ENCODE assay signal across 21 mouse cellular contexts in the genomic region with DNA sequence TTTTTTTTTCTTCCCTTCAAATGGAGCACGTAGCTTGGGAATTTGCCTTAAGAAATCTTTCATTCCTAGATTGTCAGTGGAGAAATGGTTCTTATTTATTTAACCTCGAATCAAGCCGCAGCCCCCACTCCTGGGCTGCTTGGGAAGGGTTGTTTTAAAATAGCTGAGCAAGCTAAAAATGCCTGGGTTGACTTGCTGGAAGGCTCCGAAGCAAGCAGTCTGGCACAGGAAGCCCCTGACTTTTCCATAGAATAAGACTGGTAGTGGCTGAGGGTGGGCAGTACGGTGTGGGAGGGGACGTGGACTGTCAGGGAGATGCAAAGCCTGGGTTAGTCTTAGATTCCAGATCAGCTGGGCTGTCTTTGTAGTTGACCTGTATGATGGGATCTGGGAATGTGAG.
A peak's percentile ranks its signal among the peaks of the same experiment; 100 is the strongest.
DNase-seq lines count a peak whose midpoint lies in the region; ATAC-seq and TF ChIP-seq lines count a peak whose summit lies in the region.
"Had no signal": no experiment of that assay in that cellular context is flagged by ENCODE, and none has a peak within 500 bp of the region (broad histone marks: within the 10 kb centered on the region; RNA-seq: fewer than 3 reads in every experiment).

No protein-coding gene starts in this region.

- H3K9ac ChIP-seq in embryonic facial prominence, embryonic 12.5 days = no peak overlapping the region
- H3K9ac ChIP-seq in kidney, postnatal 0 days (ENCODE audit: low read depth, low read length) = no peak overlapping the region
- no peak overlapping the region for H3K9ac ChIP-seq in embryonic facial prominence, embryonic 15.5 days
- H3K9ac ChIP-seq in liver, embryonic 11.5 days (ENCODE audit: low read depth, low read length) = no peak overlapping the region
- H3K9ac ChIP-seq: heart, embryonic 12.5 days; hindbrain, embryonic 15.5 days had no signal

- no peak for TF ChIP-seq POLR2A in kidney, adult 2 months (IDR thresholded peaks at IDR 0.05; ENCODE audit: low read depth, low read length)

- no peak for ATAC-seq in embryonic facial prominence, embryonic 12.5 days (ENCODE audit: insufficient number of reproducible peaks, insufficient read depth, low FRiP score, low TSS enrichment)
- ATAC-seq in kidney, postnatal 0 days (replicated peaks; ENCODE audit: low FRiP score, low read depth) = no peak
- no peak for ATAC-seq in embryonic facial prominence, embryonic 15.5 days (ENCODE audit: insufficient number of reproducible peaks, low FRiP score, low TSS enrichment, low read depth)
- ATAC-seq in liver, embryonic 11.5 days (replicated peaks; ENCODE audit: low FRiP score) = no peak
- ATAC-seq: activated CD4-positive, CD25-positive, alpha-beta regulatory T cell, adult 4 months; CD4-positive, CD25-positive, alpha-beta regulatory T cell, adult 4 months; forebrain, embryonic 14.5 days; Patski had no signal

- peak overlapping the region; percentile 61 for H3K27ac ChIP-seq in embryonic facial prominence, embryonic 12.5 days
- no peak overlapping the region; the same call in 1 of the 2 replicates for H3K27ac ChIP-seq in embryonic facial prominence, embryonic 10.5 days (replicated peaks)
- H3K27ac ChIP-seq in kidney, postnatal 0 days = no peak overlapping the region
- H3K27ac ChIP-seq in kidney, adult 2 months (ENCODE audit: insufficient read depth, low read depth, low read length) = no peak overlapping the region
- H3K27ac ChIP-seq in embryonic facial prominence, embryonic 15.5 days (replicated peaks) = peak overlapping the region; percentile 60; the same call in 1 of the 2 replicates
- no peak overlapping the region for H3K27ac ChIP-seq in liver, embryonic 11.5 days (ENCODE audit: low read depth, low read length)
- H3K27ac ChIP-seq: forebrain, embryonic 10.5 days; gastrocnemius, adult 2 months; hindbrain, embryonic 10.5 days; hindbrain, embryonic 15.5 days had no signal

- H3K4me2 ChIP-seq in embryonic facial prominence, embryonic 12.5 days (replicated peaks) = no peak overlapping the region
- no peak overlapping the region for H3K4me2 ChIP-seq in kidney, postnatal 0 days (ENCODE audit: low read length)
- H3K4me2 ChIP-seq in embryonic facial prominence, embryonic 15.5 days (replicated peaks) = no peak overlapping the region
- H3K4me2 ChIP-seq in liver, embryonic 11.5 days = no peak overlapping the region
- H3K4me2 ChIP-seq: heart, embryonic 12.5 days; hindbrain, embryonic 15.5 days had no signal

- H3K27me3 ChIP-seq in embryonic facial prominence, embryonic 12.5 days = no peaks in the 10 kb centered on the region
- peaks cover 1% of the 10 kb centered on the region; the same call in 1 of the 2 replicates for H3K27me3 ChIP-seq in embryonic facial prominence, embryonic 10.5 days (replicated peaks; ENCODE audit: low read depth, poor library complexity, severe bottlenecking)
- no peaks in the 10 kb centered on the region for H3K27me3 ChIP-seq in kidney, postnatal 0 days (ENCODE audit: insufficient read depth, low read length)
- H3K27me3 ChIP-seq in kidney, adult 2 months (replicated peaks; ENCODE audit: control insufficient read depth, insufficient read depth, low read length) = no peaks in the 10 kb centered on the region
- no peaks in the 10 kb centered on the region for H3K27me3 ChIP-seq in embryonic facial prominence, embryonic 15.5 days
- no peaks in the 10 kb centered on the region; the same call in 1 of the 2 replicates for H3K27me3 ChIP-seq in liver, embryonic 11.5 days (replicated peaks; ENCODE audit: control insufficient read depth, insufficient read depth, low read length)
- H3K27me3 ChIP-seq: heart, embryonic 12.5 days; hindbrain, embryonic 15.5 days; Patski had no signal

- no peaks in the 10 kb centered on the region for H3K36me3 ChIP-seq in embryonic facial prominence, embryonic 12.5 days
- H3K36me3 ChIP-seq in embryonic facial prominence, embryonic 10.5 days (replicated peaks) = no peaks in the 10 kb centered on the region
- no peaks in the 10 kb centered on the region for H3K36me3 ChIP-seq in kidney, postnatal 0 days (ENCODE audit: insufficient read depth, low read length)
- no peaks in the 10 kb centered on the region for H3K36me3 ChIP-seq in kidney, adult 2 months (ENCODE audit: control insufficient read depth, insufficient read depth, low read length)
- H3K36me3 ChIP-seq in embryonic facial prominence, embryonic 15.5 days = no peaks in the 10 kb centered on the region
- no peaks in the 10 kb centered on the region for H3K36me3 ChIP-seq in liver, embryonic 11.5 days (ENCODE audit: control insufficient read depth, insufficient read depth, low read length)
- H3K36me3 ChIP-seq: forebrain, embryonic 10.5 days; heart, embryonic 12.5 days; hindbrain, embryonic 10.5 days; hindbrain, embryonic 15.5 days had no signal

- H3K4me1 ChIP-seq in embryonic facial prominence, embryonic 12.5 days = peaks cover 27% of the 10 kb centered on the region
- peaks cover 52% of the 10 kb centered on the region for H3K4me1 ChIP-seq in embryonic facial prominence, embryonic 10.5 days
- H3K4me1 ChIP-seq in kidney, postnatal 0 days (replicated peaks; ENCODE audit: insufficient read depth, low read length) = 0 out of 2 replicates have a peak, but pooled peaks cover 3% of the 10 kb centered on the region
- no peaks in the 10 kb centered on the region for H3K4me1 ChIP-seq in kidney, adult 2 months (ENCODE audit: control insufficient read depth, insufficient read depth, low read length)
- peaks cover 16% of the 10 kb centered on the region for H3K4me1 ChIP-seq in embryonic facial prominence, embryonic 15.5 days
- H3K4me1 ChIP-seq in liver, embryonic 11.5 days (replicated peaks; ENCODE audit: control insufficient read depth, insufficient read depth, low read length) = peaks cover 5% of the 10 kb centered on the region; the same call in 1 of the 2 replicates

- H3K4me3 ChIP-seq in embryonic facial prominence, embryonic 12.5 days = no peak overlapping the region
- H3K4me3 ChIP-seq in embryonic facial prominence, embryonic 10.5 days = no peak overlapping the region
- H3K4me3 ChIP-seq in kidney, postnatal 0 days (replicated peaks; ENCODE audit: low read depth, low read length) = no peak overlapping the region
- no peak overlapping the region for H3K4me3 ChIP-seq in kidney, adult 2 months (ENCODE audit: insufficient read depth, low read depth, low read length)
- no peak overlapping the region for H3K4me3 ChIP-seq in embryonic facial prominence, embryonic 15.5 days (replicated peaks)
- no peak overlapping the region for H3K4me3 ChIP-seq in liver, embryonic 11.5 days (ENCODE audit: low read depth, low read length)
- H3K4me3 ChIP-seq: erythroblast, embryonic 14.5 days; forebrain, embryonic 10.5 days; gastrocnemius, adult 2 months; heart, embryonic 12.5 days; hindbrain, embryonic 10.5 days; hindbrain, embryonic 15.5 days had no signal

- H3K9me3 ChIP-seq in embryonic facial prominence, embryonic 12.5 days = no peaks in the 10 kb centered on the region
- no peaks in the 10 kb centered on the region for H3K9me3 ChIP-seq in embryonic facial prominence, embryonic 10.5 days
- no peaks in the 10 kb centered on the region for H3K9me3 ChIP-seq in kidney, postnatal 0 days (replicated peaks; ENCODE audit: low read length)
- H3K9me3 ChIP-seq in embryonic facial prominence, embryonic 15.5 days (replicated peaks) = no peaks in the 10 kb centered on the region
- H3K9me3 ChIP-seq in liver, embryonic 11.5 days (ENCODE audit: control insufficient read depth, low read length) = no peaks in the 10 kb centered on the region
- H3K9me3 ChIP-seq: forebrain, embryonic 10.5 days; heart, embryonic 12.5 days; hindbrain, embryonic 10.5 days; hindbrain, embryonic 15.5 days had no signal

- DNase-seq in embryonic facial prominence, embryonic 10.5 days (ENCODE audit: low spot score) = no peak
- DNase-seq in kidney, postnatal 0 days (ENCODE audit: low spot score) = peak; percentile 60
- no peak for DNase-seq in kidney, adult 2 months
- no peak for DNase-seq in liver, embryonic 11.5 days (ENCODE audit: low spot score)
- DNase-seq in spleen, adult 12 weeks (ENCODE audit: low spot score) = no peak
- DNase-seq: adrenal gland, postnatal 14 days; B cell, adult 2 months; cerebellum, adult 18-20 months; gastrocnemius, adult 2 months; gastrocnemius, postnatal 25 days had no signal

- 55% methylated on average over 6 of the region's 6 CpGs for WGBS in embryonic facial prominence, embryonic 12.5 days
- WGBS in embryonic facial prominence, embryonic 10.5 days = 79% methylated on average over 6 of the region's 6 CpGs
- WGBS in kidney, postnatal 0 days = 23% methylated on average over 6 of the region's 6 CpGs
- 51% methylated on average over 6 of the region's 6 CpGs for WGBS in kidney, adult 2 months
- WGBS in embryonic facial prominence, embryonic 15.5 days = 42% methylated on average over 6 of the region's 6 CpGs
- 71% methylated on average over 6 of the region's 6 CpGs for WGBS in liver, embryonic 11.5 days

- no peak for TF ChIP-seq CTCF in kidney, postnatal 0 days (IDR thresholded peaks at IDR 0.05; ENCODE audit: low read depth)
- no peak for TF ChIP-seq CTCF in kidney, adult 2 months (conservative IDR thresholded peaks at IDR 0.05; ENCODE audit: insufficient read depth, insufficient read length, low read depth, low read length)

Comparison
In these comparisons a context has a peak if more than half of its experiments do, and no peak if none do; other contexts are left out.
1. H3K27ac ChIP-seq: peak in embryonic facial prominence, embryonic 12.5 days (single experiment) and embryonic facial prominence, embryonic 15.5 days (single experiment); none in embryonic facial prominence, embryonic 10.5 days (single experiment), kidney, postnatal 0 days (single experiment), kidney, adult 2 months (single experiment) and liver, embryonic 11.5 days (single experiment).